Mouse (Mus musculus): ENCODE measurements at regions not wholly inside any gene's neighbourhood (a gene's known extent, or its start where the extent isn't known, plus 50 kb on each side); places are given as distances from the start of the nearest gene placed in this dataset.

DNA sequence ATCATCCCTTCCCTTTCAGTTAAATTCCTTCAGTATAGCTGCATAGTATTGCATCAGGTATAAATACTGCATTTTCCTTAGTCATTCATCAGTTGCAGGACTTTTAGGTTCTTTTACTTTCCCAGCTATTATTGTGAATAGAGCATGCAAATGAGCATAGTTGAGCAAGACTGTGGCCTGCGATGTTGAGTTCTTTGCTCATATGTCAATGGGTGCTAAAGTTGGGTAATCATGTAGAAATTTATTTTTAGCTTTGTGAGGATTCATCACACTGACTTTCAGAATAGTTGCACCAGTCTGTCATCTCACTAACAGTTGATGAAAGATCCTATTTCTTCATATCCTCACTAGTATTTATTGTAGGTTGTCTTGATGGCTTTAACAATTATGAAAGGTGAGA lies 380.3 kb upstream of the Arrdc3 start:
- no peak overlapping the region for H3K4me2 ChIP-seq (ENCODE audit: low read depth, low read length)
- no peaks in the 10 kb centered on the region for H3K36me3 ChIP-seq (ENCODE audit: insufficient read depth, low read length)
- no peak for TF ChIP-seq CTCF (IDR thresholded peaks at IDR 0.05; ENCODE audit: low read depth)
- no peak overlapping the region for H3K9ac ChIP-seq (replicated peaks; ENCODE audit: low read length)
- no peak for DNase-seq (ENCODE audit: low spot score)
- H3K27me3 ChIP-seq (ENCODE audit: insufficient read depth, low read length), result no peaks in the 10 kb centered on the region
- H3K27ac ChIP-seq, result no peak overlapping the region
- H3K4me1 ChIP-seq (ENCODE audit: insufficient read depth, low read length), result no peaks in the 10 kb centered on the region
- H3K9me3 ChIP-seq (ENCODE audit: low read length), result no peaks in the 10 kb centered on the region
- H3K4me3 ChIP-seq (ENCODE audit: low read length), result no peak overlapping the region
- ATAC-seq, result no peak
- 81% methylated on average over 1 of the region's 1 CpGs for WGBS

DNA sequence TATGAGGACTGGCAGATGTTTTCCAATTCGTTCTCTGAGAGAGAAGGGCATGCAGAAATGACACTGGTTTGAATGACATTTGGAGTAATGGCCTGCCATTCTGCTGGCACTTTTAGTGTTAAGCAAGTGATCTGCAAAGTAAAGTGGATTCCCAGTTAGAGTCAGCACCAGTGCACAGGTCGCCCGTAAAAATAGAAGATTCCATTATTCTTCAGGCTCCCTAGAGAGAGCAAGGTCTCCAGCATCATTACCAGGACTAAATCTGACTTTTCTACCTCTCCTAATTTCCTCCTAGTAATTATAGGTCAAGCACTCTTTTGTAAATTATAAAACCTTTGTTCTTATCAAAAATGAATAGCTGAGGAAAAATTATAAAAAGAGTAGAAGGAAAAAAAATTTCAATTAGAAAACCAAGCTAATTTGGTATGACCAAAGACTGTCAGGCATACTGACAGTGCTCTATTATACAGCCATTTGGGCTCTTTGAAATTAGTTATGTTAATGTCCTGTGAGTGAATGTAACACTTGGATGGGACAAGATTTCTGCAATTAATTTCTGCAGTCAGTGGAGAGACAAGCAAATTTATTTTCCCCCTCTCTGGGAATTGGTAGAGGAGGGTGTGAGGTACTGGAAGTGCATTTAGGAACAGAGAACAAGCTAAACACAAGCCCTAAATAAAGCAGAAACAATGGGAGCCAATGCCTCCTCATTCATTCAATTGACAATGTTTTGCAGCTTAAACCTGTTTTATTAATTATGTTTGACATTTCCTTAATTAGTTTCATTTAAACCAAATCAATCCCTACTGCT lies 368.8 kb upstream of the Arrdc3 start:
- DNase-seq (ENCODE audit: low spot score) (peak; percentile 18), ATAC-seq (peak; percentile 67)
- H3K27ac ChIP-seq, result no peak overlapping the region

DNA sequence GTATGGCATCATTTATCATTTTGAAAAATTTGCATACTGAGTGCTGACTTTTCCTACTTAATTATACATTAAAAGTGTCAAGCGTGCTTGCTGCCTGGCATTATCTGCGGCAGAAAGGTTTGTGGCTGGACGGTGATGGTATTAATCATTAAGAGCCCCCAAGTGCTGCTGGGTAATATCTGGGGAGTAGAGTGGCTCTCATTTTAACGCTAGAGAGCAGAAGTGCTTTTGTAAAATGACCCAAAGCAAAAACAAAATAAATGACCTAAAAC lies 368.3 kb upstream of the Arrdc3 start:
- no peaks in the 10 kb centered on the region for H3K9me3 ChIP-seq (ENCODE audit: low read length)
- peak; percentile 31 for DNase-seq (ENCODE audit: low spot score)
- H3K27me3 ChIP-seq (ENCODE audit: insufficient read depth, low read length), result no peaks in the 10 kb centered on the region
- no peak overlapping the region for H3K4me2 ChIP-seq (ENCODE audit: low read depth, low read length)
- H3K4me3 ChIP-seq (ENCODE audit: low read length), result no peak overlapping the region
- no peak for ATAC-seq
- no peaks in the 10 kb centered on the region for H3K4me1 ChIP-seq (ENCODE audit: insufficient read depth, low read length)
- no peak for TF ChIP-seq CTCF (IDR thresholded peaks at IDR 0.05; ENCODE audit: low read depth)
- WGBS, result 20% methylated on average over 4 of the region's 4 CpGs
- H3K36me3 ChIP-seq (ENCODE audit: insufficient read depth, low read length), result no peaks in the 10 kb centered on the region
- H3K27ac ChIP-seq, result no peak overlapping the region
- no peak overlapping the region for H3K9ac ChIP-seq (replicated peaks; ENCODE audit: low read length)

More for the DNA sequence above, 368.8 kb upstream of the Arrdc3 start:
- no peak for TF ChIP-seq CTCF (IDR thresholded peaks at IDR 0.05; ENCODE audit: low read depth)
- H3K27me3 ChIP-seq (ENCODE audit: insufficient read depth, low read length), result no peaks in the 10 kb centered on the region
- no peak overlapping the region for H3K4me2 ChIP-seq (ENCODE audit: low read depth, low read length)
- no peaks in the 10 kb centered on the region for H3K9me3 ChIP-seq (ENCODE audit: low read length)
- H3K4me3 ChIP-seq (ENCODE audit: low read length), result no peak overlapping the region
- H3K36me3 ChIP-seq (ENCODE audit: insufficient read depth, low read length), result no peaks in the 10 kb centered on the region
- WGBS, result 18% methylated on average over 3 of the region's 3 CpGs
- H3K4me1 ChIP-seq (ENCODE audit: insufficient read depth, low read length), result no peaks in the 10 kb centered on the region
- H3K9ac ChIP-seq (replicated peaks; ENCODE audit: low read length), result no peak overlapping the region

DNA sequence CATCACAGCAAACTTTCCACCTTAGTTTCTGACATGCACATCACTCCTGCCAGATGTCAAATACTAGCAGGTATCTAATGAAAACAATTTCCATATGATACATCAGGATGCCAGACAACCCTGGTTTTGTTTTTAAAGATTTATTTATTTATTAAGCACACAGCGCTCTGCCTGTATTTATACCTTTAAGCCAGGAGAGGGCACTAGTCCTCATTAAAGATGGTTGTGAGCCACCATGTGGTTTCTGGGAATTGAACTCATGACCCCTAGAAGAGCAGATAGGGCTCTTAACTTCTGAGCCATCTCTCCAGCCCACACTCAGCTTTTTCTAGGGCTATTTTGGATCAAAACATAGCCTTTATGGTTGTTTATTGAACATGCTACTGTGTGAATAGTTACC lies 364.3 kb upstream of the Arrdc3 start:
- ATAC-seq (no peak), DNase-seq (ENCODE audit: low spot score) (no peak)
- Histone ChIP-seq H3K9me3 (ENCODE audit: low read length) (no peaks in the 10 kb centered on the region), H3K4me1 (ENCODE audit: insufficient read depth, low read length) (no peaks in the 10 kb centered on the region), H3K9ac (replicated peaks; ENCODE audit: low read length) (no peak overlapping the region), H3K27me3 (ENCODE audit: insufficient read depth, low read length) (no peaks in the 10 kb centered on the region), H3K27ac (no peak overlapping the region), H3K36me3 (ENCODE audit: insufficient read depth, low read length) (no peaks in the 10 kb centered on the region), H3K4me2 (ENCODE audit: low read depth, low read length) (no peak overlapping the region), H3K4me3 (ENCODE audit: low read length) (no peak overlapping the region)
- TF ChIP-seq CTCF (IDR thresholded peaks at IDR 0.05; ENCODE audit: low read depth), result no peak
- WGBS, result 74% methylated on average over 1 of the region's 1 CpGs

DNA sequence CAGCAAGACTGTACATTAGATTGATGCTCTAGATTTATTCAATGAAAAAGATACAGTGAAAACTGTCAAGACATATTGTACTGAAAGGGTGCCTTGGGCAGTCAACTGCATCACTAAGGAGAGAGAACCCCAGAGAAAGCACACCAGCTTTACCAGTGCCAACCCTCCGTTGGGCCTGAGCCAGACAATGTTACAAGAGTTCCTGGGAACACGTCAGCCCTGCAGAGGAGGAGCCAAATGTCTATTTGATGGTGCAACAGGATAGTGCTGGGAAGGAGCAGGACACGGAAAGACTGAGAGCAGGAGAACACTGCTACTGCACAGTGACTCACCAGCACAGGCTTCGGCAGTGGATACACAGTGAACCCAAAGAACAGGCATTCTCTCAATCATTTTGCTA lies 363.4 kb upstream of the Arrdc3 start:
- no peaks in the 10 kb centered on the region for H3K4me1 ChIP-seq (ENCODE audit: insufficient read depth, low read length)
- DNase-seq (ENCODE audit: low spot score) (peak; percentile 12), ATAC-seq (peak; percentile 18; the same call in 1 of the 2 replicates)
- TF ChIP-seq CTCF (IDR thresholded peaks at IDR 0.05; ENCODE audit: low read depth), result no peak
- H3K4me3 ChIP-seq (ENCODE audit: low read length), result no peak overlapping the region
- H3K4me2 ChIP-seq (ENCODE audit: low read depth, low read length), result no peak overlapping the region
- no peak overlapping the region for H3K27ac ChIP-seq
- no peaks in the 10 kb centered on the region for H3K9me3 ChIP-seq (ENCODE audit: low read length)
- H3K27me3 ChIP-seq (ENCODE audit: insufficient read depth, low read length), result no peaks in the 10 kb centered on the region
- H3K9ac ChIP-seq (replicated peaks; ENCODE audit: low read length), result no peak overlapping the region
- 49% methylated on average over 4 of the region's 4 CpGs for WGBS
- H3K36me3 ChIP-seq (ENCODE audit: insufficient read depth, low read length), result no peaks in the 10 kb centered on the region

DNA sequence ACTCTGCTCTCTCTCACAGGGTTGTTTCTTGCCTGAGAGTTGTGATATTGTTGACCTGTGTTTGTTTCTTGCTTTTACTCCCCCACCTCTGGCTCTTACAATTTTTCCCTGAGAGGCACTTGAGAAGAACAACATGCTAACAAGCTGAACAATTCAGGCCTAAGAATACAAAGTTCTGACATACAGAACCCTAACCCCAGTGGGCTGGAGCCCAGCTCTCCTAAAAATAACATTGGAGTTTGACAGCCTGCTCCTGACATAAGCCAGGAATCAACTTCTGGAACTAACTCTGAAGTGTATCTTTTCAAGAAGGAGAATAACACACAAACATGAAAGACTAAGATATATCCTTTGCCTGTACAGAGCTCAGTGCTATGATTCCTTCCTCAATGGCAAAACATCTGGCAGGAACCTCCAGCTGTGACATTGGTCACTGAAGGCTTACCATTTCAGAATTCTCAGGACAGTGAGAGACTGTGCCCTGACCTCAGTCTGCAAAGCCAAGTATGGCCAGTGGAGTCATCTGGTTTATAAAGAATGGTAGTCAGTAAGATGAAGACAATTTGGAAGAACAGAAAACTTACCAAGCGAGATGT lies 347.3 kb upstream of the Arrdc3 start:
- Histone ChIP-seq H3K9ac (replicated peaks; ENCODE audit: low read length) (no peak overlapping the region), H3K36me3 (ENCODE audit: insufficient read depth, low read length) (no peaks in the 10 kb centered on the region), H3K27ac (no peak overlapping the region), H3K4me1 (ENCODE audit: insufficient read depth, low read length) (no peaks in the 10 kb centered on the region), H3K4me3 (ENCODE audit: low read length) (no peak overlapping the region), H3K9me3 (ENCODE audit: low read length) (no peaks in the 10 kb centered on the region), H3K4me2 (ENCODE audit: low read depth, low read length) (no peak overlapping the region), H3K27me3 (ENCODE audit: insufficient read depth, low read length) (no peaks in the 10 kb centered on the region)
- ATAC-seq, result no peak
- DNase-seq (ENCODE audit: low spot score), result no peak
- no peak for TF ChIP-seq CTCF (IDR thresholded peaks at IDR 0.05; ENCODE audit: low read depth)
- 85% methylated on average over 1 of the region's 1 CpGs for WGBS

DNA sequence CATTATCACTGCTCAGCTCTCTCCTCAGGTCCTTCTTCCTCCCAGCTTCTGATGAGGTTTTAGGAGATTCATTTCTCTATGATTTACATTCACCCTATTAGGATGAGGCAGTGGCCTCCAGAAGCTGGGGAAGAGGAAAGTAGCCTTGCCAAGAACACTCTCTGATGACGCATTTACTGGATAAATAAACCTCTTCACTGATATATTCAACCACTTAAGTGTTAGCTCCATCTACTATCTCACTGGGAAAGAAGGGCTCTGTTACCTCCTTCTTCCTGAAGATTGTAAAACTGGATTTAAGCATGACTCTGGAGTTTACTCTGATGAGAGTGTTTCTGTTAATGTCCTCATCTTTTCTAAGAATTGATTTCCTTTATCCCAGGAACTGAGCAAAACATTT lies 338.2 kb upstream of the Arrdc3 start:
- Histone ChIP-seq H3K4me1 (ENCODE audit: insufficient read depth, low read length) (no peaks in the 10 kb centered on the region), H3K4me3 (ENCODE audit: low read length) (no peak overlapping the region), H3K27me3 (ENCODE audit: insufficient read depth, low read length) (no peaks in the 10 kb centered on the region), H3K9ac (replicated peaks; ENCODE audit: low read length) (no peak overlapping the region), H3K36me3 (ENCODE audit: insufficient read depth, low read length) (no peaks in the 10 kb centered on the region), H3K4me2 (ENCODE audit: low read depth, low read length) (no peak overlapping the region), H3K27ac (no peak overlapping the region), H3K9me3 (ENCODE audit: low read length) (no peaks in the 10 kb centered on the region)
- WGBS, result 81% methylated on average over 1 of the region's 1 CpGs
- ATAC-seq (no peak), DNase-seq (ENCODE audit: low spot score) (no peak)
- no peak for TF ChIP-seq CTCF (IDR thresholded peaks at IDR 0.05; ENCODE audit: low read depth)
